Mouse (Mus musculus) mesoderm, embryonic 11.5 days (tissue): Measurements from ENCODE around the gene Mipep.
A peak's percentile ranks its signal among the peaks of the same experiment; 100 is the strongest.

Experiments
- DNase-seq: peaks from one replicate; pipeline ENCODE4 v3.0.0-alpha.2; 2012; ENCODE audit warnings: low read depth, low spot score

Gene Mipep

GRCm38 (mm10) chr14:60757265-60757664, 27.1 kb upstream of the Mipep start:
- DNase-seq: no peak

- DNase-seq: no peak
Observed at GRCm38 (mm10) chr14:60757722-60758121, 26.7 kb upstream of the Mipep start.

- no peak for DNase-seq
Observed at GRCm38 (mm10) chr14:60759097-60759496, 25.3 kb upstream of the Mipep start.

GRCm38 (mm10) chr14:60761801-60762200, 22.6 kb upstream of the Mipep start:
- no peak for DNase-seq

GRCm38 (mm10) chr14:60762754-60763153, 21.6 kb upstream of the Mipep start:
- no peak for DNase-seq

GRCm38 (mm10) chr14:60763746-60764145, 20.6 kb upstream of the Mipep start:
- no peak for DNase-seq

GRCm38 (mm10) chr14:60764526-60764925, 19.8 kb upstream of the Mipep start:
- no peak for DNase-seq

GRCm38 (mm10) chr14:60765025-60765424, 19.3 kb upstream of the Mipep start:
- no peak for DNase-seq

- DNase-seq: no peak
Observed at GRCm38 (mm10) chr14:60767884-60768283, 16.5 kb upstream of the Mipep start, which contains the start of gene C1qtnf9. Gene C1qtnf9 (plus strand): TSS chr14:60768134.

GRCm38 (mm10) chr14:60769340-60769739, 15.0 kb upstream of the Mipep start:
- DNase-seq: no peak

- DNase-seq: no peak
Observed at GRCm38 (mm10) chr14:60770594-60770993, 13.8 kb upstream of the Mipep start.

- DNase-seq: peak; percentile 72
Observed at GRCm38 (mm10) chr14:60771057-60771456, 13.3 kb upstream of the Mipep start.

- DNase-seq: no peak
Observed at GRCm38 (mm10) chr14:60773476-60773875, 10.9 kb upstream of the Mipep start.

GRCm38 (mm10) chr14:60776521-60776920, 7.9 kb upstream of the Mipep start:
- no peak for DNase-seq

GRCm38 (mm10) chr14:60777485-60777919, 6.9 kb upstream of the Mipep start:
- no peak for DNase-seq

GRCm38 (mm10) chr14:60779198-60779597, 5.2 kb upstream of the Mipep start:
- no peak for DNase-seq

- DNase-seq: no peak
Observed at GRCm38 (mm10) chr14:60782121-60782656, 2.2 kb upstream of the Mipep start.

- no peak for DNase-seq
Observed at GRCm38 (mm10) chr14:60783196-60783595, 1.2 kb upstream of the Mipep start.

GRCm38 (mm10) chr14:60790103-60790502, 5.7 kb downstream of the Mipep start:
- peak; percentile 62 for DNase-seq

GRCm38 (mm10) chr14:60796600-60797322, 12.4 kb downstream of the Mipep start:
- no peak for DNase-seq

GRCm38 (mm10) chr14:60797596-60797995, 13.2 kb downstream of the Mipep start:
- no peak for DNase-seq

- no peak for DNase-seq
Observed at GRCm38 (mm10) chr14:60798721-60799120, 14.3 kb downstream of the Mipep start.
